Mouse (Mus musculus) stomach, postnatal 0 days (tissue): ENCODE measurements around the gene Chrna1. TPM values are rescaled to one million over a fixed set of nuclear protein-coding genes. Genes with fewer than 3 reads are reported as not detected.

ENCODE experiments used
- ATAC-seq: fragments of 200-750 bp; cut with Nextera tagmentation; 2 replicates; pipeline ENCODE4 v1.8.0; 2017; ENCODE audit not compliant: low FRiP score, low TSS enrichment
- DNase-seq: peaks from one replicate; pipeline ENCODE4 v3.0.0-alpha.2; 2016; ENCODE audit warnings: low spot score
- H3K27ac ChIP-seq: fragments of 300-500 bp; sonication (generic); replicated peaks from 2 replicates; pipeline ENCODE4 v1.5.1; 2014; ENCODE audit warnings: mild to moderate bottlenecking, control low read depth
- H3K27me3 ChIP-seq: fragments of 300-500 bp; sonication (generic); 2 replicates; pipeline ENCODE4 v1.6.1; 2014; ENCODE audit warnings: low read length; ENCODE audit not compliant: control insufficient read depth, insufficient read depth
- H3K36me3 ChIP-seq: fragments of 300-500 bp; sonication (generic); 2 replicates; pipeline ENCODE4 v1.6.1; 2014; ENCODE audit warnings: low read length, mixed read lengths; ENCODE audit not compliant: control insufficient read depth, insufficient read depth
- H3K4me1 ChIP-seq: fragments of 300-500 bp; sonication (generic); replicated peaks from 2 replicates; pipeline ENCODE4 v1.6.1; 2014; ENCODE audit warnings: antibody characterized with exemption; ENCODE audit not compliant: control insufficient read depth, insufficient read depth
- H3K4me2 ChIP-seq: fragments of 300-500 bp; sonication (generic); replicated peaks from 2 replicates; pipeline ENCODE4 v1.6.1; 2014; ENCODE audit warnings: low read depth, mild to moderate bottlenecking, control low read depth, moderate library complexity
- H3K4me3 ChIP-seq: fragments of 300-500 bp; sonication (generic); 2 replicates; pipeline ENCODE4 v1.5.1; 2014; ENCODE audit warnings: low read depth, low read length, control low read depth
- H3K9ac ChIP-seq: fragments of 300-500 bp; sonication (generic); 2 replicates; pipeline ENCODE4 v1.6.1; 2014; ENCODE audit warnings: mild to moderate bottlenecking, low read length, control low read depth, mixed read lengths
- H3K9me3 ChIP-seq: fragments of 300-500 bp; sonication (generic); 2 replicates; pipeline ENCODE4 v1.6.1; 2016; ENCODE audit warnings: low read length; ENCODE audit not compliant: control insufficient read depth
- CTCF ChIP-seq: IDR thresholded peaks from 2 replicates; pipeline ENCODE4 v1.5.1; 2016; ENCODE audit warnings: antibody characterized with exemption, low read depth, mild to moderate bottlenecking, moderate library complexity
- EP300 ChIP-seq: optimal IDR thresholded peaks from 2 replicates; pipeline ENCODE3; 2016; ENCODE audit warnings: antibody characterized with exemption
- WGBS: fragments of 180-500 bp; shearing (Covaris S2); extraction: QIAGEN DNeasy Blood & Tissue Kit; methylation state at CpG from one replicate; pipeline ENCODE4 v1.1.7; 2014; 5-methylcytosine and 5-hydroxymethylcytosine counted together
- polyA plus RNA-seq: library from polyadenylated mRNA; unstranded; fragments of >200 nt; fragmentation: Nextera tagmentation; extraction: Ambion mirVana; gene quantifications from 2 replicates; pipeline ENCODE4 v1.2.1, GENCODE M21; 2015

The Chrna1 gene
- polyA plus RNA-seq, 1 experiment from 2014 or later: 0.59 TPM

GRCm38 (mm10) chr2:73538590-73538989 is 41.5 kb downstream of the Chrna1 start:
- Histone ChIP-seq H3K4me2 (no peak overlapping the region), H3K27me3 (no peaks in the 10 kb centered on the region), H3K4me3 (no peak overlapping the region), H3K27ac (no peak overlapping the region), H3K9me3 (no peaks in the 10 kb centered on the region), H3K4me1 (no peaks in the 10 kb centered on the region; the same call in 1 of the 2 replicates), H3K36me3 (no peaks in the 10 kb centered on the region), H3K9ac (no peak overlapping the region)
- no peak for TF ChIP-seq EP300
- no peak for TF ChIP-seq CTCF
- WGBS: 49% methylated on average over 13 of the region's 13 CpGs
- DNase-seq (peak; percentile 69), ATAC-seq (peak; percentile 78)

- no peak for DNase-seq
- WGBS: 79% methylated on average over 15 of the region's 15 CpGs
- H3K27me3 ChIP-seq: no peaks in the 10 kb centered on the region
Measured at GRCm38 (mm10) chr2:73536091-73536783, 43.9 kb downstream of the Chrna1 start.

GRCm38 (mm10) chr2:73534720-73535119 is 45.4 kb downstream of the Chrna1 start:
- 75% methylated on average over 10 of the region's 10 CpGs for WGBS
- no peaks in the 10 kb centered on the region for H3K36me3 ChIP-seq
- ATAC-seq: no peak
- H3K27me3 ChIP-seq: no peaks in the 10 kb centered on the region
- no peak for DNase-seq
- H3K9me3 ChIP-seq: no peaks in the 10 kb centered on the region
- no peak overlapping the region for H3K27ac ChIP-seq
- H3K4me2 ChIP-seq: no peak overlapping the region
- no peak for TF ChIP-seq EP300
- no peak for TF ChIP-seq CTCF
- H3K9ac ChIP-seq: no peak overlapping the region
- H3K4me3 ChIP-seq: no peak overlapping the region
- H3K4me1 ChIP-seq: no peaks in the 10 kb centered on the region

More at GRCm38 (mm10) chr2:73536091-73536783, 43.9 kb downstream of the Chrna1 start:
- Histone ChIP-seq H3K9ac (no peak overlapping the region), H3K4me3 (no peak overlapping the region), H3K27ac (no peak overlapping the region), H3K4me1 (no peaks in the 10 kb centered on the region; the same call in 1 of the 2 replicates), H3K9me3 (no peaks in the 10 kb centered on the region), H3K36me3 (no peaks in the 10 kb centered on the region), H3K4me2 (no peak overlapping the region)
- no peak for ATAC-seq
- TF ChIP-seq EP300: no peak
- no peak for TF ChIP-seq CTCF

GRCm38 (mm10) chr2:73530487-73530886 is 49.7 kb downstream of the Chrna1 start:
- TF ChIP-seq EP300 (no peak), CTCF (no peak)
- H3K27ac ChIP-seq: no peak overlapping the region
- WGBS: 67% methylated on average over 5 of the region's 5 CpGs

GRCm38 (mm10) chr2:73529356-73530330 is 50.5 kb downstream of the Chrna1 start, which contains the start of gene Wipf1:
Wipf1 (minus strand) TSS chr2:73529734.
- 4% methylated on average over 55 of the region's 66 CpGs for WGBS
- peak within 1 kb of the TSS; percentile 79 for H3K4me3 ChIP-seq
- no peaks in the 10 kb centered on the region for H3K27me3 ChIP-seq
- ATAC-seq: peak; percentile 66
- H3K9ac ChIP-seq: peak within 1 kb of the TSS; percentile 86
- peak; percentile 66 for DNase-seq
- peak within 1 kb of the TSS; percentile 86 for H3K27ac ChIP-seq
- peak within 1 kb of the TSS; percentile 82 for H3K4me2 ChIP-seq
- no peaks in the 10 kb centered on the region for H3K36me3 ChIP-seq
- TF ChIP-seq EP300: no peak
- H3K4me1 ChIP-seq: no peaks in the 10 kb centered on the region; the same call in 1 of the 2 replicates
- H3K9me3 ChIP-seq: no peaks in the 10 kb centered on the region

More at GRCm38 (mm10) chr2:73530487-73530886, 49.7 kb downstream of the Chrna1 start:
- H3K36me3 ChIP-seq: no peaks in the 10 kb centered on the region
- ATAC-seq (no peak), DNase-seq (no peak)
- H3K9me3 ChIP-seq: no peaks in the 10 kb centered on the region
- H3K4me2 ChIP-seq: no peak overlapping the region
- H3K27me3 ChIP-seq: no peaks in the 10 kb centered on the region
- no peak overlapping the region for H3K9ac ChIP-seq
- no peak overlapping the region for H3K4me3 ChIP-seq
- no peaks in the 10 kb centered on the region; the same call in 1 of the 2 replicates for H3K4me1 ChIP-seq
